Mouse (Mus musculus) thymus, adult 2 months (tissue): ENCODE results near the gene Abhd8. TPM values are rescaled to one million over a fixed set of nuclear protein-coding genes. Genes with fewer than 3 reads are reported as not detected.

Experiments
- DNase-seq: peaks from one replicate; pipeline ENCODE4 v3.0.0; 2021
- H3K27ac ChIP-seq: fragments of 200-500 bp; 2 replicates; pipeline ENCODE4 v1.5.1; 2012; ENCODE audit warnings: low read length, control low read depth; ENCODE audit not compliant: control insufficient read depth, insufficient read depth
- H3K27me3 ChIP-seq: fragments of 200-500 bp; 2 replicates; pipeline ENCODE4 v1.6.1; 2012; ENCODE audit warnings: mild to moderate bottlenecking, low read length, moderate library complexity, mixed read lengths; ENCODE audit not compliant: control insufficient read depth, insufficient read depth
- H3K36me3 ChIP-seq: fragments of 200-500 bp; 2 replicates; pipeline ENCODE4 v1.6.1; 2012; ENCODE audit warnings: mild to moderate bottlenecking, low read length, moderate library complexity; ENCODE audit not compliant: control insufficient read depth, insufficient read depth
- H3K4me1 ChIP-seq: fragments of 200-500 bp; replicated peaks from 2 replicates; pipeline ENCODE4 v1.6.1; 2012; ENCODE audit warnings: low read length; ENCODE audit not compliant: control insufficient read depth, insufficient read depth
- H3K4me3 ChIP-seq: fragments of 200-500 bp; 2 replicates; pipeline ENCODE4 v1.5.1; 2012; ENCODE audit warnings: mild to moderate bottlenecking, low read length, control low read depth, moderate library complexity; ENCODE audit not compliant: control insufficient read depth, insufficient read depth
- CTCF ChIP-seq: fragments of 200-500 bp; IDR thresholded peaks from 2 replicates; pipeline ENCODE4 v1.5.1; 2012; ENCODE audit warnings: mild to moderate bottlenecking, control low read depth, low read length, moderate library complexity, borderline replicate concordance; ENCODE audit not compliant: control insufficient read depth, poor library complexity, insufficient read depth; ENCODE audit errors: extremely low read depth
- POLR2A ChIP-seq: fragments of 200-500 bp; IDR thresholded peaks from 2 replicates; pipeline ENCODE4 v1.6.1; 2012; ENCODE audit warnings: mild to moderate bottlenecking, low read length, control low read depth, moderate library complexity; ENCODE audit not compliant: control insufficient read depth, poor library complexity, insufficient read depth; ENCODE audit errors: extremely low read depth
- WGBS: fragments of 180-500 bp; shearing (Covaris S2); methylation state at CpG from one replicate; pipeline ENCODE4 v1.1.7; 2018; 5-methylcytosine and 5-hydroxymethylcytosine counted together
- polyA plus RNA-seq: library from polyadenylated mRNA; depleted of rRNA; stranded (reverse); fragments of >200 nt; gene quantifications from 2 replicates; pipeline ENCODE4 v1.2.3, GENCODE M21; 2012; rRNA removed

Abhd8 gene
- polyA plus RNA-seq: 282 and 336 TPM in 2 replicates

- Histone ChIP-seq H3K27me3 (no peaks in the 10 kb centered on the region), H3K4me1 (peaks cover 30% of the 10 kb centered on the region), H3K27ac (peak within 1 kb of the TSS; percentile 90), H3K36me3 (peaks cover 25% of the 10 kb centered on the region), H3K4me3 (peak within 1 kb of the TSS; percentile 89)
- DNase-seq: peak; percentile 99
- TF ChIP-seq CTCF: no peak
- TF ChIP-seq POLR2A: peak; percentile 70
- under 1% methylated on average over 55 of the region's 55 CpGs for WGBS
Measured at GRCm38 (mm10) chr8:71463188-71464033, at the start of gene Abhd8. Abhd8 (minus strand) TSS chr8:71463655.

- 7% methylated on average over 14 of the region's 14 CpGs for WGBS
- Histone ChIP-seq H3K27ac (no peak within 1 kb of the TSS), H3K27me3 (peaks cover 3% of the 10 kb centered on the region; the same call in 1 of the 2 replicates), H3K4me1 (peaks cover 8% of the 10 kb centered on the region), H3K4me3 (no peak within 1 kb of the TSS), H3K36me3 (no peaks in the 10 kb centered on the region)
- TF ChIP-seq CTCF: no peak
- TF ChIP-seq POLR2A: no peak
- DNase-seq: no peak
Measured at GRCm38 (mm10) chr8:71511644-71512043, 48.2 kb upstream of the Abhd8 start, which contains the start of gene Plvap. Plvap (minus strand) TSS chr8:71511752.

GRCm38 (mm10) chr8:71509316-71509715 is 45.9 kb upstream of the Abhd8 start:
- no peaks in the 10 kb centered on the region for H3K36me3 ChIP-seq
- no peak overlapping the region for H3K27ac ChIP-seq
- DNase-seq: no peak
- H3K27me3 ChIP-seq: peaks cover 3% of the 10 kb centered on the region; the same call in 1 of the 2 replicates
- no peak for TF ChIP-seq POLR2A
- TF ChIP-seq CTCF: no peak
- 84% methylated on average over 2 of the region's 2 CpGs for WGBS
- H3K4me3 ChIP-seq: no peak overlapping the region
- peaks cover 8% of the 10 kb centered on the region for H3K4me1 ChIP-seq

- DNase-seq: peak; percentile 37
- 1% methylated on average over 61 of the region's 61 CpGs for WGBS
- Histone ChIP-seq H3K4me1 (peaks cover 8% of the 10 kb centered on the region), H3K27ac (no peak overlapping the region), H3K4me3 (peak overlapping the region; percentile 7; the same call in 1 of the 2 replicates), H3K36me3 (no peaks in the 10 kb centered on the region), H3K27me3 (peaks cover 3% of the 10 kb centered on the region; the same call in 1 of the 2 replicates)
- TF ChIP-seq CTCF (no peak), POLR2A (no peak)
Measured at GRCm38 (mm10) chr8:71507589-71508104, 44.2 kb upstream of the Abhd8 start.

GRCm38 (mm10) chr8:71505979-71506378 is 42.5 kb upstream of the Abhd8 start:
- H3K36me3 ChIP-seq: no peaks in the 10 kb centered on the region
- 96% methylated on average over 4 of the region's 4 CpGs for WGBS
- no peak for DNase-seq
- no peak overlapping the region for H3K27ac ChIP-seq
- H3K4me1 ChIP-seq: peaks cover 8% of the 10 kb centered on the region
- no peaks in the 10 kb centered on the region; the same call in 1 of the 2 replicates for H3K27me3 ChIP-seq
- no peak overlapping the region for H3K4me3 ChIP-seq
- TF ChIP-seq CTCF: no peak
- no peak for TF ChIP-seq POLR2A

GRCm38 (mm10) chr8:71505326-71505725 is 41.9 kb upstream of the Abhd8 start:
- no peak overlapping the region for H3K27ac ChIP-seq
- H3K36me3 ChIP-seq: no peaks in the 10 kb centered on the region
- TF ChIP-seq POLR2A: no peak
- TF ChIP-seq CTCF: no peak
- WGBS: 92% methylated on average over 4 of the region's 4 CpGs
- no peak for DNase-seq
- peaks cover 8% of the 10 kb centered on the region for H3K4me1 ChIP-seq
- no peak overlapping the region for H3K4me3 ChIP-seq
- H3K27me3 ChIP-seq: no peaks in the 10 kb centered on the region

- WGBS: 94% methylated on average over 4 of the region's 4 CpGs
Measured at GRCm38 (mm10) chr8:71504349-71504748, 40.9 kb upstream of the Abhd8 start.

More at GRCm38 (mm10) chr8:71504349-71504748, 40.9 kb upstream of the Abhd8 start:
- Histone ChIP-seq H3K27ac (no peak overlapping the region), H3K4me3 (no peak overlapping the region), H3K36me3 (no peaks in the 10 kb centered on the region), H3K4me1 (peaks cover 8% of the 10 kb centered on the region), H3K27me3 (no peaks in the 10 kb centered on the region)
- TF ChIP-seq POLR2A (no peak), CTCF (no peak)
- DNase-seq: no peak
